ENCODE assay signal across 8 mouse cellular contexts in the genomic region with DNA sequence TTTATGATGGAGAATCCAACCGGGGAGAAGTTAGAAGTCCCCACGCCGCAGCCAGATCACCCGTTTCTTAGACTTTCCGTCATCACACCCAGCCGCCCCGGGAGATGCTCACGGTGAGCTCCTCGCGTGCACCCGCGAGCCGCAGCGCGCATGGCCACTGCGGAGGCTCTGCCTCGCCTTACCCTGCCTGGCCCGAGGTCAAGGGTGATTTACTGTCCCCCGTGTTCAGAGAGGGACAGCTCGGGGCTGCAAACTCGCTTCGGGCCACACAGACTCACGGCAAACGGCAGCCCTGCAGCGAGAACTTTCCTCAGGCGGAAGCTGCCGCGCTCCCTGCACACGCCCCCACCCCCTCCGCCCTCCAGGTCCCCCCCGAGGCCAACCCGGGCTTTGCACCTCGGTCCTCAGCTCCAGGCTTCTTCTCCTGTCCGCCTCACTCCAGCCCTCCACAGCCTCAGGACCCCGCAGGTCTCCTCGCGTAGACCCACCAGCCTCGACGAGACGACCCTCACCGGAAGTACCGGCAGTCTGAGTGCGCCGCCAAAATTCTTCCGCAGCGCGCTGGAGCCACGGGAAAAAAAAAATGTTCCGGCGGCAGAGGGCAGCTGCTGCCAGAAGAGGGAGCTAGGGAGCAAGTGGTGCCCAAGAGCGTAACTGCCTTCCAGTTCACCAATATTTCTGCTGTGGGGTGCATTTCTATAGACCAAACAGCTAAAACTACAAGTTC. TPM values are rescaled to one million over a fixed set of nuclear protein-coding genes. Genes with fewer than 3 reads are reported as not detected.
DNase-seq lines count a peak whose midpoint lies in the region; ATAC-seq and TF ChIP-seq lines count a peak whose summit lies in the region.

Gtf2h2 (minus strand) TSS at position 519 of the 727 bp plus-strand sequence.

- peak within 1 kb of the TSS; percentile 88 for H3K9ac ChIP-seq in embryonic facial prominence, embryonic 14.5 days (ENCODE audit: low read depth, low read length)
- peak within 1 kb of the TSS; percentile 84 for H3K9ac ChIP-seq in limb, embryonic 14.5 days (ENCODE audit: low read depth, low read length, severe bottlenecking)
- peak within 1 kb of the TSS; percentile 79 for H3K9ac ChIP-seq in midbrain, postnatal 0 days (replicated peaks; ENCODE audit: low read length, poor library complexity, severe bottlenecking)

- H3K4me3 ChIP-seq in embryonic facial prominence, embryonic 14.5 days (ENCODE audit: low read depth, low read length) = peak within 1 kb of the TSS; percentile 92
- peak within 1 kb of the TSS; percentile 94 for H3K4me3 ChIP-seq in limb, embryonic 14.5 days (replicated peaks; ENCODE audit: low read length)
- peak within 1 kb of the TSS; percentile 94 for H3K4me3 ChIP-seq in midbrain, postnatal 0 days (ENCODE audit: low read depth, low read length)

- peak; percentile 80 for DNase-seq in 3T3-L1 (ENCODE audit: low read depth, low spot score)
- DNase-seq in adrenal gland, postnatal 4 days (ENCODE audit: low spot score in 2 of 2) = peak; percentile 57 to 75
- DNase-seq in embryonic facial prominence, embryonic 14.5 days (ENCODE audit: low spot score) = peak; percentile 86
- peak; percentile 77 for DNase-seq in heart, adult 8-10 months (ENCODE audit: low spot score)
- peak; percentile 82 for DNase-seq in kidney, adult 9 months
- peak; percentile 83 for DNase-seq in limb, embryonic 14.5 days (ENCODE audit: low spot score)
- DNase-seq in midbrain, postnatal 0 days (ENCODE audit: low spot score) = peak; percentile 89
- peak; percentile 74 to 86 for DNase-seq in spleen, postnatal 14 days (ENCODE audit: low spot score in 2 of 2)

- H3K36me3 ChIP-seq in embryonic facial prominence, embryonic 14.5 days (ENCODE audit: control insufficient read depth, insufficient read depth, low read length) = peaks cover 21% of the 10 kb centered on the region
- H3K36me3 ChIP-seq in limb, embryonic 14.5 days (ENCODE audit: control insufficient read depth, insufficient read depth, low read length) = peaks cover 26% of the 10 kb centered on the region
- H3K36me3 ChIP-seq in midbrain, postnatal 0 days (ENCODE audit: insufficient read depth, low read length) = peaks cover 10% of the 10 kb centered on the region; the same call in 1 of the 2 replicates

- H3K27me3 ChIP-seq in embryonic facial prominence, embryonic 14.5 days (replicated peaks; ENCODE audit: control insufficient read depth, insufficient read depth, low read length) = no peaks in the 10 kb centered on the region
- no peaks in the 10 kb centered on the region for H3K27me3 ChIP-seq in limb, embryonic 14.5 days (ENCODE audit: control insufficient read depth, insufficient read depth, low read length)
- no peaks in the 10 kb centered on the region for H3K27me3 ChIP-seq in midbrain, postnatal 0 days (ENCODE audit: insufficient read depth, low read length)

- under 1% methylated on average over 42 of the region's 51 CpGs for WGBS in embryonic facial prominence, embryonic 14.5 days
- WGBS in limb, embryonic 14.5 days = 2% methylated on average over 49 of the region's 51 CpGs
- WGBS in midbrain, postnatal 0 days = under 1% methylated on average over 51 of the region's 51 CpGs

- peak within 1 kb of the TSS; percentile 80 for H3K27ac ChIP-seq in embryonic facial prominence, embryonic 14.5 days (replicated peaks; ENCODE audit: low read depth, low read length)
- H3K27ac ChIP-seq in limb, embryonic 14.5 days (replicated peaks; ENCODE audit: low read depth, low read length) = peak within 1 kb of the TSS; percentile 84
- peak within 1 kb of the TSS; percentile 82 for H3K27ac ChIP-seq in midbrain, postnatal 0 days (ENCODE audit: low read depth, low read length)

- peak; percentile 85 for ATAC-seq in embryonic facial prominence, embryonic 14.5 days (ENCODE audit: low read depth)
- peak; percentile 80 for ATAC-seq in limb, embryonic 14.5 days (ENCODE audit: low FRiP score, low read depth)
- peak; percentile 87 for ATAC-seq in midbrain, postnatal 0 days (ENCODE audit: low FRiP score)

- H3K4me2 ChIP-seq in embryonic facial prominence, embryonic 14.5 days (ENCODE audit: low read depth, low read length) = peak within 1 kb of the TSS; percentile 76
- H3K4me2 ChIP-seq in limb, embryonic 14.5 days (replicated peaks; ENCODE audit: low read depth, low read length, severe bottlenecking) = peak within 1 kb of the TSS; percentile 67
- H3K4me2 ChIP-seq in midbrain, postnatal 0 days (ENCODE audit: low read depth, low read length, poor library complexity, severe bottlenecking) = peak within 1 kb of the TSS; percentile 76

- no peaks in the 10 kb centered on the region for H3K9me3 ChIP-seq in embryonic facial prominence, embryonic 14.5 days (ENCODE audit: control insufficient read depth, low read length)
- H3K9me3 ChIP-seq in limb, embryonic 14.5 days (ENCODE audit: control insufficient read depth, low read length) = no peaks in the 10 kb centered on the region
- no peaks in the 10 kb centered on the region for H3K9me3 ChIP-seq in midbrain, postnatal 0 days (ENCODE audit: low read length)

- TF ChIP-seq CTCF in midbrain, postnatal 0 days (IDR thresholded peaks at IDR 0.05) = peak; percentile 98

- H3K4me1 ChIP-seq in embryonic facial prominence, embryonic 14.5 days (ENCODE audit: control insufficient read depth, insufficient read depth, low read length) = no peaks in the 10 kb centered on the region
- no peaks in the 10 kb centered on the region for H3K4me1 ChIP-seq in limb, embryonic 14.5 days (ENCODE audit: control insufficient read depth, insufficient read depth, low read length)
- no peaks in the 10 kb centered on the region for H3K4me1 ChIP-seq in midbrain, postnatal 0 days (ENCODE audit: insufficient read depth, low read length)

- TF ChIP-seq POLR2A in limb, embryonic 14.5 days (IDR thresholded peaks at IDR 0.05; ENCODE audit: borderline replicate concordance, extremely low read depth, insufficient read depth, insufficient read length) = peak; percentile 84; the same call in 1 of the 2 replicates

RNA-seq across cellular contexts. Expression of gene Gtf2h2, which starts in this region (rescaled TPM):
- 10 to 100 TPM; 49.5 to 55.6 TPM for total RNA-seq in adrenal gland, postnatal 4 days (2021)
- 49.3 and 54.5 TPM in 2 replicates for polyA plus RNA-seq in embryonic facial prominence, embryonic 14.5 days (2014; fragmentation: Nextera tagmentation; extraction: Ambion mirVana)
- total RNA-seq in heart, adult 8-10 months (2022) = 10 to 100 TPM; 16.3 to 29.0 (median 21.0) TPM
- polyA plus RNA-seq in limb, embryonic 14.5 days (2012; rRNA removed) = 95.3 and 102 TPM in 2 replicates
- polyA plus RNA-seq in limb, embryonic 14.5 days (2014; fragmentation: Nextera tagmentation; extraction: Ambion mirVana) = 62.6 and 62.9 TPM in 2 replicates
- total RNA-seq in midbrain, postnatal 0 days (2014; rRNA removed) = 25.0 and 28.2 TPM in 2 replicates
- 58.5 and 58.9 TPM in 2 replicates for polyA plus RNA-seq in midbrain, postnatal 0 days (2015; fragmentation: Nextera tagmentation; extraction: Ambion mirVana)

Comparison
In these comparisons a context has a peak if more than half of its experiments do, and no peak if none do; other contexts are left out.
1. Peak in every context shown above with its lines: DNase-seq, ATAC-seq, H3K4me3 ChIP-seq and H3K27ac ChIP-seq.